Mouse (Mus musculus): ENCODE data around the gene Gngt2.

Gngt2 gene

DNA sequence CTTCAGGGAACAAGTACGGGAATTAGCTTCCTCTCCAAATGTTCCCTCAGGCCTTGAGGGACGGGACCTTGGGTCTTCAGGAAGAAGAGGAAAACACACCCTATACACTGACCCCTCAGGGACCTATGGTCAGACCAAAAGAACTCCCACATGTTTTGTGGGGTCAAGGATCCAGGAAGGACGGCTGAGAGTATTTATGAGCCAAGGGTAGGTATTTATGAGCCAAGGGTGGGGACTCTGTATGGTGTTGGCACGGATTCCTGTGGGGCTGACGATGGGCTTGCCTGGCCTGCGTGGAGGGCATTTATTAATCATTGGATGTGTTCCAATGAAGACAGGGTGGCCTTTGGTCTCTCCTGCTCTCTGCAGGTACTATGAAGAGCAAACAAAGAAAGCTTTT is 583 bp upstream of the Gngt2 start:
- in situ Hi-C loops (cut with MboI; ENCODE audit: unreplicated experiment in 2 of 2) = loop anchor here in 1 of 2 experiments (25.0 kb wide), 1 partner anchor 149 kb away; no protein-coding TSS in a partner anchor

DNA sequence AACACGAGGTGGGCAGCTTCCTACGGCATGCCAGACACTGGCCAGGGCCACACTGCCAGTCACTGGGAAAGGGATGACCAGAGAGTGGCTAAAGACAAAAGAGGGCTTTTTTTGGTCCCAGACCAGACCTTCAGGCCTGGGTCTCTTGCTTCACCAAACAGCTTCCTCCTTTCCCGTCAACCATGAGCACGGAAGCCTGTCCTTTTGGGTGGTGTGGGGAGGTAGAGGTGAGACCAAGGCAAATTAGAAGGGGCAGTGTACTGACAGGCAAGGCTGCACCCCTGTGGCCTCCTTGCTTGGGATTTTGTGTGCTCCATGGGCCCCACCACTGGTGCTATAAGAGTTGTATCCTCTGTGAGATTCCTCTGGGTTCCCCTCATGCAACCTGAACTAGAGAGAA is 1.6 kb downstream of the Gngt2 start:
- in situ Hi-C loops (cut with MboI; ENCODE audit: unreplicated experiment in 2 of 2) = loop anchor here in 1 of 2 experiments (25.0 kb wide), 1 partner anchor 151 kb away; no protein-coding TSS in a partner anchor

DNA sequence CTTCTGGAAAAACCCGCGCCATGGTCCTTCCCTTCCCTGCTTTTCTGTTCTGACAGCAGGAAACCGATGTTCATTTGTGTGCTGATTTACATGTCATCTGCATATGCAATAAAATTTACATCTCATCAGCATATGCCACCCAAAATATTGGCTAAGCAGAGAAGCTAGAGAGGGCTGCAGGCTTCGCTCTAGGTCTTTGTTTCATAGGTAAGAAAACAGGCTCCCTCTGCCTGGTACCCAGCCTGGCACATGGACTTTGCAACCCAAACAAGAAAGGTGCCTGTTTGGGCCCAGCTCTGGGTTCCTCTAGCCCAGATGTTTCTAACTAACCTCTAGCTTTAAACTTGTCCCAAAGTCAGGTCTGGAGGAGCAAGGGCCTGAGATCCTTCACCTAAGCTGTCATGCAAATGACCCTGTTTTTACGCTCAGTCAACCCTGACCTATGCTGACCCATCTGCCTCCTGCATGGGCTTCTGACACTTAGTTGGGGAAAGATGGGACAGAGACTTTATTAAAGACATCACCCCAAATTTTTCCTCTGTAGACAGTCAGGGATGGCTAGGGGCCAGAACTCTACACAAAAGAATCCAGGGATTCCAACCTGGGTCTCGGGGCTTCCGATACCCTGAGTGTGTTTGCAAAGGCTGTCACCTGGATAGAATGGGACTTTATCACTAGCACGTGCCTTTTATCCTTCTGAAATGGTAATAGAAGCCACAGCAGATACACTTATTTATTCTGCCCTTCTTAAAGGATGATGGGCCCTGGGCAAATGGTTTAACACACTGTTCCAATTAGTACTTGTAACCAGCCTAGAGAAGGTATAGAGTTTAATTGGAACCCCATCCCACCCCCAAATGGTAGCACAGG is 2.2 kb downstream of the Gngt2 start:
- in situ Hi-C loops (cut with MboI; ENCODE audit: unreplicated experiment in 2 of 2) = loop anchor here in 1 of 2 experiments (25.0 kb wide), 1 partner anchor 152 kb away; no protein-coding TSS in a partner anchor

GRCm38 (mm10) chr11:95840694-95841497 is 3.9 kb downstream of the Gngt2 start:
- in situ Hi-C loops (cut with MboI; ENCODE audit: unreplicated experiment in 2 of 2) = loop anchor here in 1 of 2 experiments (25.0 kb wide), 1 partner anchor 154 kb away; no protein-coding TSS in a partner anchor

- in situ Hi-C loops (cut with MboI; ENCODE audit: unreplicated experiment in 2 of 2) = loop anchor here in 1 of 2 experiments (25.0 kb wide), 1 partner anchor 154 kb away; no protein-coding TSS in a partner anchor
Measured at GRCm38 (mm10) chr11:95841498-95841830, 4.4 kb downstream of the Gngt2 start.

GRCm38 (mm10) chr11:95842074-95842681 is 5.2 kb downstream of the Gngt2 start, which contains the start of gene Abi3:
TSS of gene Abi3 (minus strand) at chr11:95842476.
- in situ Hi-C loops (cut with MboI; ENCODE audit: unreplicated experiment in 2 of 2) = loop anchor here in 1 of 2 experiments (25.0 kb wide), 1 partner anchor 155 kb away; no protein-coding TSS in a partner anchor

GRCm38 (mm10) chr11:95842953-95843352 is 5.9 kb downstream of the Gngt2 start:
- in situ Hi-C loops (cut with MboI; ENCODE audit: unreplicated experiment in 2 of 2) = loop anchor here in 1 of 2 experiments (25.0 kb wide), 1 partner anchor 156 kb away; no protein-coding TSS in a partner anchor

DNA sequence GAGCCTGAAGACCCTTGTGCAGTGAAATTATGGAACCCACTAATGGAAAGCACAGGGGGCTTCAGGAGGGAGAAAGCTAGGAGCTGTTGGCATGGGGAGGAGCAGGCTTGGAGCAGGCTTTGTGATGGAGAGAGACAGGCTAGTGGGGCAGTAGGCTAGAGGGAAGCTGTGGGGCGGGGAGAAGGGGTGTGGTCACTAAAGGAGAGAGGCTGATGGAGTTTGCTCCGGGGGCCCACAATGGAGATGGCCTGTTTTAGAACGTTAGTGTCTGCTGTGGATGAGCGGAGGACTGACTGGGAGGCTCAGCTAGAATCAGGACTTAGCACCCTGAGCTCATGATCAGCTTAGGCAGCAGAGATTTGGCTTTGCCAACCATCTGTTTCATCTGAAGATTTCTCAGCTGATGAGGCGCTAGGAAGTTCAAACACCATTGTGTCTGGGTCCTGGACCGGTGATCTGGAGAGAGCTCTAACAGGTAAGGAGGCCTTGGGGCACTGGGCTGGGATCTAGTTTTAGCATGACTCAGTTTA is 6.5 kb downstream of the Gngt2 start:
- in situ Hi-C loops (cut with MboI; ENCODE audit: unreplicated experiment in 2 of 2) = loop anchor here in 1 of 2 experiments (25.0 kb wide), 1 partner anchor 156 kb away; no protein-coding TSS in a partner anchor

- in situ Hi-C loops (cut with MboI; ENCODE audit: unreplicated experiment in 2 of 2) = loop anchor here in 1 of 2 experiments (25.0 kb wide), 1 partner anchor 158 kb away; no protein-coding TSS in a partner anchor
Measured at GRCm38 (mm10) chr11:95844935-95845334, 7.9 kb downstream of the Gngt2 start.

DNA sequence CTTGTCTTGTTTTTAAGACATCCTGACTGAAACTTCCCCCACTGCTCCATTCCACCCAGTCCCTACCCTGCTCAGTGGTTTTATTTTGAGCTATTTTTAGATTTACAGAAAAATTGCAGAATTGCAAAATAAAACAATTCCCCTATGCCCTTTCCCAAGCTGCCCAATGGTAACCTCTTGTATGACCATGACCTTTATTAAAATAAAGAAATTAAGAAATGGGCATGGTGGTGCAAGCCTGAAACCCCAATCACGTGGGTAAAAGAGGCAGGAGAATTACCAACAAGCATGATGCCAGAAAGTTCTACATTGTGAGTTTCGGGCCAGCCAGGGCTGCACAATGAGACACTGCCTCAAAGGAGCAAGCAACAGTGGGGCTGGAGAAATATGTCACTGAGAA is 13.9 kb downstream of the Gngt2 start:
- in situ Hi-C loops (cut with MboI; ENCODE audit: unreplicated experiment in 2 of 2) = loop anchor here (5.0 to 25.0 kb wide), 2 partner anchors 164 to 186 kb away; partner anchors contain the start of gene Snf8 (in 1 of the 2)

- in situ Hi-C loops (cut with MboI; ENCODE audit: unreplicated experiment in 2 of 2) = loop anchor here (5.0 to 25.0 kb wide), 2 partner anchors 166 to 184 kb away; partner anchors contain the start of gene Snf8 (in 1 of the 2)
Measured at GRCm38 (mm10) chr11:95853684-95854083, 16.7 kb downstream of the Gngt2 start.

DNA sequence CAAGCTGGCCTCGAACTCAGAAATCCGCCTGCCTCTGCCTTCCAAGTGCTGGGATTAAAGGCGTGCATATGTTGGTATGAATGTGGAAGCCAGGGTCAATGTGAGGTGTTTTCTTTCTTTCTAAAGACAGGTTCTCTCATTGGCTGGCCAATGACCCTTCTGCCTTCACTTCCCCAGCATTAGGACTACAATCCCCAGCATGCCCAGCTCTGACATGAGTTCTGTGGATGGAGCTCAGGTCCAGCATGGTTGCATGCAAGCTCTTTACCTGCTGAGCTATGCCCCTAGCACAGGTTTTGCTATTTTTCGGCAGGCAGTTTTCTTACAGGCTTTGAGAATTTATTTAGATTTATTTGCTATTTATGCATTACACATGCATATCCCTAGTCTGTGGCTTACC is 20.3 kb downstream of the Gngt2 start:
- in situ Hi-C loops (cut with MboI; ENCODE audit: unreplicated experiment in 2 of 2) = loop anchor here in 1 of 2 experiments (25.0 kb wide), 1 partner anchor 180 kb away; the partner anchor contains the start of gene Snf8

DNA sequence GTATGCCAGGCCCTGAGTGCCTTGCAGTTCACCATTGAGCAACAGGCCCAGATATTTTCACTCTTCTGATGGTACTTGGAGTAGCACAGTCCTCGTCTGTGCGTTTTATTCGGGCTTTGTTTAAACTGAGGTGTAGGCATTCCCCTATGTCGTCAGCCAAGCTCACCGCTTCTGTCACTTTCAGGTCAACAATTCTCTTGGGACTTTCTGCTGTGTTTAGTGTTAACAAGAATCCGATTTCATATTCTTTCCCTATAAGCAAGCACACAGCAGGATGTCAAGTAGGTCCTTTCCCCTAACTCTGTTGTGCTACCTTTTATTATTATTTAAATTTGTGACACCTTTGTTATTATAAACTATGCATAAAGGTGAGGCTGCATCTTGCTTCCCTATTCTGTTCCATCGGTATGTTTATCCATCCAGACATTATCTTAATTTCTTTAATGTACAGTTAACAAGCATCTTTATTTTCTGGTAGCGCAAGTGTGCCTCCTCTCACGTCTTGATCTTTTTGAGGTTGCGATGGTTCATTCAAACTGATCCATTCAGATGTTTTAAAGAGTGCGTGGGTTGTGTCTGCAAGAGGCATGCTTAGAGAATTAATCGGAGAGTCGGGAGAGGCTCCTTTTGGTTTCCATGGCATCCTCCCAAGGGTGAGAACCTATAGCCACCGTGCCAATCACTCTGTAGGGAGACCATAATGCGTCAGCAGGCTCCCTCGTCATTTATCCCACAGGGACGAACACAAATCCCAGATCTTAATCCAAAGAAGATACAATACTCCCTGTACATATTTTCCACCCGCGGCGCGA is 20.9 kb downstream of the Gngt2 start:
- in situ Hi-C loops (cut with MboI; ENCODE audit: unreplicated experiment in 2 of 2) = loop anchor here in 1 of 2 experiments (25.0 kb wide), 1 partner anchor 179 kb away; the partner anchor contains the start of gene Snf8

DNA sequence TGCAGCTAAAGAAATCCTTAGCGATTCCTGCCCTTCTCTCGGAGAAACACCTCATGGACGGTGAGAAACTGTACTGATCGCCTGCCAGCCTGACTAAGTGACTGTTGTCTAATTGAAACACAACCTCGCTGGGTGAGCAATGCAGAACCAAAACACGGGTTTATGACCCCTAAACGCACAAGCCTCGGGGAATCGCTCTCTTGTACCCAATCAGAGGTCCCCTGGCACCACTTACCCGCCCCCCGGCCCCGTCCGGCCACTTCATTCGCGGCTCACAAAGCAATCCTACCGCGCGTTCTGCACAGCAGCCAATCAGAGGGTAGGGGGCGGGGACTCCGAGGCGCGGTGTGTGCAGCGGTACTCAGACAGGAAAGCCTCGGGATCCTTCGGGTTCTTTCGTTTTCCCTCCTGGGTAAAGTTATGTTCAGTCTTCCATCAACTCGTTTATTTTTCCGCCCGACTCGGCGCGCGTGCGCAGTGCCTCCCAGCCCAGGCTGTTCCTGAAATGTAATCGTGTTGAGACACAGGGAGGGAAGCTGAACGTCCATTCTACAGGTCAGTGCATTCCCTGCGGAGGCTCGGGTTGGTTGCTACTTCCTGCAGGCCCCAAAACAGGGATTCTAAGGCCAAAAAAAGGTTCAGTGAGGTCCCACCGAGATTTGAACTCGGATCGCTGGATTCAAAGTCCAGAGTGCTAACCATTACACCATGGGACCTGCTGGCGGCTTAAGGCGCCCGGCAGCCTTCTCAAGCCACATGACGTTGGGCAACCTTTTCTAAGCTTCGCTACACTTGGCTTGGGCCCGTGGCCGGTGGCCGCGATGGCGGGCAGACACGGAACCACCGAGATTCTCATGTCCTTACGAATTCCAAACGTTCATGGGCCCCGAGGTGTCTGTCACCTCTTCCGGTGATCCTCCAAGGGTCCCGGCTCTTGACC is 21.8 kb downstream of the Gngt2 start:
- in situ Hi-C loops (cut with MboI; ENCODE audit: unreplicated experiment in 2 of 2) = loop anchor here in 1 of 2 experiments (25.0 kb wide), 1 partner anchor 179 kb away; the partner anchor contains the start of gene Snf8

DNA sequence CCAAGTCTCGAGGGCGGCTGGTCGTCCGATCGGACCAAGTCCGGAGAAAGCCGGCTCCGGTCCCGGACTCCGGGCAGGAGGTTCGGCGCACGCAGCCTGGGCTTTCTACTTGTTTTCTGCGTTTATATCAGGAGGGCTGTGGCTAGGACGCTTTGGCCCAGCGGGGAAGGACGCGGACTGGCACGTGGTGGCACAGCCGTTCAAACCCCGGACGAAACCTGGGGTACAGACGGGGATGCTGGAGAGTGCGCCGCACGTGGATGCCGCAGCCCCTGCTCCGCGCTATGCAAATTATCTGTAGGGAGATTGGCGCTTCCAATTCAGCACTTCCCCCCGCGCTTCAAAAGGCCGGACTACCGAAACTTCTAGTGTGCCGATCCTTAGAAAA is 22.4 kb downstream of the Gngt2 start:
- in situ Hi-C loops (cut with MboI; ENCODE audit: unreplicated experiment in 2 of 2) = loop anchor here in 1 of 2 experiments (25.0 kb wide), 1 partner anchor 178 kb away; the partner anchor contains the start of gene Snf8

DNA sequence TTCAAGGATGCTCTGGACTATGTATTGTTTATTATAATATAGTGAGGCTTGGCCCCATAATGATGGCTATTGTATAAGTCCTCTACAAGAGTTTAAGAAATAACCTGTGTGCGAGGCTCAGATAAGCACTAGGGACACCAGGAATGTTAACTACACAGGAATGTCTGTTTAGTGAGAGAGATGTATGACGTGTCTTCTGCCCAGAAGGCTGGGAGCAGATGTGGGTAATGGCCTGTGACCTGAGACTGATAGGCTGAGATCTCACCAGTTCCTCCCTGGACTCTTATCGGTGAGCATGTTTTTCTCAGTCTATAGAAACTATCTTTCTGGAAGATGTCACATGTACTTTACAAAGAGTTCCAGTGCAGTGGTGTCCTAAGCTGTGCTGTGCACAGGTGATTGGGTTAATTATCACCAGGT is 23.1 kb downstream of the Gngt2 start:
- in situ Hi-C loops (cut with MboI; ENCODE audit: unreplicated experiment in 2 of 2) = loop anchor here (5.0 to 25.0 kb wide), 2 partner anchors 33 to 177 kb away; partner anchors contain the start of gene Snf8 (in 1 of the 2)

DNA sequence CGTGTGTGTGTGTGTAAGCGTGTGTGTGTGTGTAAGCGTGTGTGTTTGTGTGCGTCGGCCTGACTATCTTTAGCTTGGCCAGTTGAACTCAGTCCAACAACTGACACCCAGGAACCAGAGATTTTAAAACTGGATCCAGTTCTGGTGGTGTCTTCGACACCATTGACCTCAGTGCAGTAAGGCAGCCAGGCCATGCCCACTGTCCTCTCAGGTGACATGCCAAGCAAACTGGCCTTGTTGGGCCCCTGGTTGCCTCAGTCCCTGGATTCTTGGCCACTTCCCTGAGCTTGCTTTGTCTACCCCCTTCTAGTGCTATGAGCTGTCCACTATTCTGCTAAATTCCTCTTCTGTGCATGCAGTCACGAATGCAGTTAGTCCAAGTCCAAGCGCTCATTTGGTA is 24.4 kb downstream of the Gngt2 start:
- in situ Hi-C loops (cut with MboI; ENCODE audit: unreplicated experiment in 2 of 2) = loop anchor here (5.0 to 25.0 kb wide), 2 partner anchors 34 to 176 kb away; partner anchors contain the start of gene Snf8 (in 1 of the 2)
